Mouse (Mus musculus) heart, adult 2 months (tissue): ENCODE measurements around the gene Nelfa.

Experiments used
- CTCF ChIP-seq: fragments of 200-600 bp; IDR thresholded peaks from 2 replicates; pipeline ENCODE4 v1.8.1; 2022; ENCODE audit warnings: antibody characterized with exemption, mild to moderate bottlenecking, moderate library complexity
- EP300 ChIP-seq: fragments of 200-500 bp; IDR thresholded peaks from 2 replicates; pipeline ENCODE4 v1.6.1; 2011; ENCODE audit warnings: low read depth, low read length, control low read depth; ENCODE audit not compliant: insufficient read depth
- POLR2A ChIP-seq: fragments of 200-500 bp; IDR thresholded peaks from 2 replicates; pipeline ENCODE4 v1.6.1; 2011; ENCODE audit warnings: mild to moderate bottlenecking, low read depth, low read length, control low read depth; ENCODE audit not compliant: insufficient read depth

- TF ChIP-seq POLR2A (no peak), CTCF (no peak), EP300 (no peak)
Observed at GRCm38 (mm10) chr5:33851466-33851865, 84.7 kb downstream of the Nelfa start.
